Mouse (Mus musculus): ENCODE measurements around the gene Hdac7. TPM values are rescaled to one million over a fixed set of nuclear protein-coding genes. Genes with fewer than 3 reads are reported as not detected.

Hdac7 gene
- total and polyA plus RNA-seq, 3 experiments, result 19.8 to 55.2 (median 21.7) TPM

DNA sequence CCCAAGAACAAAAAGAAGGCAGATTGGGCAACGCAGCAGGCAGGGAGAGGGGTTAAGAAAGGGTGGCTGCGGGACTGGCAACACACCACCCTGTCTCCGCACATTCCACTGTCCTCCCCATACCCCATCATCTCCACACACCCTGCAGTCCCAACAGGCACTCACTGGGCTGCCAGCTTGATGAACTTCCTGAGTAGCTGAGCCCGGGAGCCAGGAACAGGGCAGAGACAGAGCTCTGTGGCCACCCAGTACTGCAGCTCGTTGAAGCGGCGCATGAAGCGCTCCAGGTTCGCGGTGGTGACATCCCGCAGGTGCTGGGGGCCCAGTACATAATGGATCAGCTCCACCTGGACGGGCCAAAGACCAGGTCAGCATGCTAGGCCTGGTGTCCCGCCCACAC lies 94.5 kb downstream of the Hdac7 start:
- Histone ChIP-seq H3K4me3 (replicated peaks in 1 of 3; ENCODE audit: low read depth in 2 of 3, low read length in 2 of 3, poor library complexity in 1 of 3) (no peak overlapping the region), H3K4me1 (ENCODE audit: control insufficient read depth in 1 of 2, insufficient read depth in 2 of 2) (peaks cover 30 to 55% of the 10 kb centered on the region in 2 experiments), H3K27me3 (replicated peaks) (no peaks in the 10 kb centered on the region), H3K9ac (ENCODE audit: insufficient read depth, low read depth) (no peak overlapping the region), H3K27ac (ENCODE audit: insufficient read depth, low read depth) (no peak overlapping the region), H3K79me2 (replicated peaks; ENCODE audit: control insufficient read depth, extremely low read depth, insufficient read depth, poor library complexity, severe bottlenecking) (no peaks in the 10 kb centered on the region), H3K9me3 (replicated peaks; ENCODE audit: low read length) (no peaks in the 10 kb centered on the region), H3K36me3 (replicated peaks in 1 of 2; ENCODE audit: control insufficient read depth in 1 of 2, insufficient read depth in 1 of 2, low read length in 1 of 2) (peaks cover 3 to 31% of the 10 kb centered on the region in 2 experiments), H3K4me2 (ENCODE audit: insufficient read depth, low read depth, poor library complexity, severe bottlenecking) (no peak overlapping the region)
- no peak for DNase-seq (ENCODE audit: extremely low read depth)
- dilution Hi-C loops (cut with MboI; ENCODE audit: extremely low pct_ligation_motif_present, extremely low pct_unique_long_range_greater_than_20kb, low sequenced_read_pairs) (no loop called here), in situ Hi-C loops (cut with MboI; ENCODE audit: low pct_ligation_motif_present, low pct_unique_long_range_greater_than_20kb, low sequenced_read_pairs) (loop anchor here (5.0 kb wide), 1 partner anchor 33 kb away; no protein-coding TSS in a partner anchor)
- TF ChIP-seq ZKSCAN1 (IDR thresholded peaks at IDR 0.05; ENCODE audit: borderline replicate concordance, low read depth, low read length), result no peak
- TF ChIP-seq KAT2A (IDR thresholded peaks at IDR 0.05; ENCODE audit: insufficient replicate concordance, low read length), result no peak

DNA sequence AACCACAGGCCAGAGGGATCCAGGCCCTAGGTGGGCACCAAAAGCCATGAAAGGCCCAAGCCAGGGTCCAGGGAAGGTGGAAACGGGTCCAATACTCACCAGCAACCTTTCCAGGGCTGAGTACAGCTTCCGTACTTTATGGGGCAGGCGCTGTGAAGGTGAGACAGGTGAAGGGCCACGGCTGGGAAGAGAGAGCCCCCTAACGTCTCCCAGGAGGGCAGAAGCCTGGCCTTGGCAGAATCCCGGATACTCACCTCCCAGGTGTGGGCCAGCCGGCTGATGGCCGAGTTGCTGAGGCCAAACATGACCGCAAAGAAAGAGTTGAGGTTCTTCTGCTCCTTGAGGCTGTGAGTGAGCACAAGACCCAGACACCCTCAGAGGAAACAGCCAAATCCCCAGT lies 94.9 kb downstream of the Hdac7 start:
- Histone ChIP-seq H3K9me3 (replicated peaks; ENCODE audit: low read length) (no peaks in the 10 kb centered on the region), H3K27ac (ENCODE audit: insufficient read depth, low read depth) (no peak overlapping the region), H3K27me3 (replicated peaks) (no peaks in the 10 kb centered on the region), H3K4me2 (ENCODE audit: insufficient read depth, low read depth, poor library complexity, severe bottlenecking) (no peak overlapping the region), H3K36me3 (replicated peaks in 1 of 2; ENCODE audit: control insufficient read depth in 1 of 2, insufficient read depth in 1 of 2, low read length in 1 of 2) (peaks cover 3 to 31% of the 10 kb centered on the region in 2 experiments), H3K9ac (ENCODE audit: insufficient read depth, low read depth) (no peak overlapping the region), H3K4me3 (replicated peaks in 1 of 3; ENCODE audit: low read depth in 2 of 3, low read length in 2 of 3, poor library complexity in 1 of 3) (no peak overlapping the region), H3K79me2 (replicated peaks; ENCODE audit: control insufficient read depth, extremely low read depth, insufficient read depth, poor library complexity, severe bottlenecking) (no peaks in the 10 kb centered on the region), H3K4me1 (ENCODE audit: control insufficient read depth in 1 of 2, insufficient read depth in 2 of 2) (peaks cover 29 to 53% of the 10 kb centered on the region in 2 experiments)
- no peak for DNase-seq (ENCODE audit: extremely low read depth)
- in situ Hi-C loops (cut with MboI; ENCODE audit: low pct_ligation_motif_present, low pct_unique_long_range_greater_than_20kb, low sequenced_read_pairs), result no loop called here
- TF ChIP-seq CHD2 (IDR thresholded peaks at IDR 0.05; ENCODE audit: low read length) (no peak), KAT2A (IDR thresholded peaks at IDR 0.05; ENCODE audit: insufficient replicate concordance, low read length) (no peak), NRF1 (IDR thresholded peaks at IDR 0.05; ENCODE audit: low read depth, low read length) (no peak), MAX (IDR thresholded peaks at IDR 0.05; ENCODE audit: low read length) (no peak), MAFK (IDR thresholded peaks at IDR 0.05; ENCODE audit: insufficient replicate concordance, low read length) (no peak), IRF4 (IDR thresholded peaks at IDR 0.05; ENCODE audit: low read depth, low read length) (no peak), E2F4 (IDR thresholded peaks at IDR 0.05; ENCODE audit: insufficient replicate concordance, low read depth, low read length) (no peak), EP300 (IDR thresholded peaks at IDR 0.05; ENCODE audit: low read length) (no peak)
- dilution Hi-C loops (cut with MboI; ENCODE audit: extremely low pct_ligation_motif_present, extremely low pct_unique_long_range_greater_than_20kb, low sequenced_read_pairs), result no loop called here

GRCm38 (mm10) chr15:97748964-97749363 lies 95.3 kb downstream of the Hdac7 start:
- Histone ChIP-seq H3K4me3 (replicated peaks in 1 of 3; ENCODE audit: low read depth in 2 of 3, low read length in 2 of 3, poor library complexity in 1 of 3) (no peak overlapping the region), H3K36me3 (replicated peaks in 1 of 2; ENCODE audit: control insufficient read depth in 1 of 2, insufficient read depth in 1 of 2, low read length in 1 of 2) (peaks cover 3 to 31% of the 10 kb centered on the region in 2 experiments), H3K79me2 (replicated peaks; ENCODE audit: control insufficient read depth, extremely low read depth, insufficient read depth, poor library complexity, severe bottlenecking) (no peaks in the 10 kb centered on the region), H3K27ac (ENCODE audit: insufficient read depth, low read depth) (no peak overlapping the region), H3K4me2 (ENCODE audit: insufficient read depth, low read depth, poor library complexity, severe bottlenecking) (no peak overlapping the region), H3K27me3 (replicated peaks) (no peaks in the 10 kb centered on the region), H3K9me3 (replicated peaks; ENCODE audit: low read length) (no peaks in the 10 kb centered on the region), H3K9ac (ENCODE audit: insufficient read depth, low read depth) (no peak overlapping the region), H3K4me1 (ENCODE audit: control insufficient read depth in 1 of 2, insufficient read depth in 2 of 2) (peaks cover 29 to 53% of the 10 kb centered on the region in 2 experiments)
- dilution Hi-C loops (cut with MboI; ENCODE audit: extremely low pct_ligation_motif_present, extremely low pct_unique_long_range_greater_than_20kb, low sequenced_read_pairs) (no loop called here), in situ Hi-C loops (cut with MboI; ENCODE audit: low pct_ligation_motif_present, low pct_unique_long_range_greater_than_20kb, low sequenced_read_pairs) (no loop called here)
- peak; percentile 26; the same call in 1 of the 2 replicates for TF ChIP-seq ZKSCAN1 (IDR thresholded peaks at IDR 0.05; ENCODE audit: borderline replicate concordance, low read depth, low read length)
- no peak for TF ChIP-seq JUND (conservative IDR thresholded peaks at IDR 0.05; ENCODE audit: low read depth, low read length)
- DNase-seq (ENCODE audit: extremely low read depth), result no peak

Measured in CH12.LX (cell line).